10 mouse cellular contexts compared by ENCODE assay signal in genomic region chr1:39086273-39086672, GRCm38 (mm10).
A peak's percentile ranks its signal among the peaks of the same experiment; 100 is the strongest.
DNase-seq lines count a peak whose midpoint lies in the region; ATAC-seq and TF ChIP-seq lines count a peak whose summit lies in the region.
"Had no signal": no experiment of that assay in that cellular context is flagged by ENCODE, and none has a peak within 500 bp of the region (broad histone marks: within the 10 kb centered on the region; RNA-seq: fewer than 3 reads in every experiment).

No protein-coding gene starts in this region.

- no peak overlapping the region for H3K9ac ChIP-seq in embryonic facial prominence, embryonic 14.5 days (ENCODE audit: low read depth, low read length)
- H3K9ac ChIP-seq: limb, embryonic 12.5 days; neural tube, embryonic 12.5 days had no signal

- 0 out of 2 replicates have a peak, but pooled peaks cover 6% of the 10 kb centered on the region for H3K9me3 ChIP-seq in embryonic facial prominence, embryonic 14.5 days (ENCODE audit: control insufficient read depth, low read length)
- no peaks in the 10 kb centered on the region for H3K9me3 ChIP-seq in embryonic facial prominence, embryonic 10.5 days
- H3K9me3 ChIP-seq: limb, embryonic 12.5 days; neural tube, embryonic 12.5 days had no signal

- H3K27me3 ChIP-seq in embryonic facial prominence, embryonic 14.5 days (replicated peaks; ENCODE audit: control insufficient read depth, insufficient read depth, low read length) = no peaks in the 10 kb centered on the region
- H3K27me3 ChIP-seq in embryonic facial prominence, embryonic 10.5 days (replicated peaks; ENCODE audit: low read depth, poor library complexity, severe bottlenecking) = no peaks in the 10 kb centered on the region
- H3K27me3 ChIP-seq: limb, embryonic 12.5 days; neural tube, embryonic 12.5 days had no signal

- no peak for ATAC-seq in embryonic facial prominence, embryonic 14.5 days (ENCODE audit: low read depth)

- no peaks in the 10 kb centered on the region for H3K4me1 ChIP-seq in embryonic facial prominence, embryonic 14.5 days (ENCODE audit: control insufficient read depth, insufficient read depth, low read length)
- no peaks in the 10 kb centered on the region for H3K4me1 ChIP-seq in embryonic facial prominence, embryonic 10.5 days
- no peaks in the 10 kb centered on the region for H3K4me1 ChIP-seq in lung, adult 2 months (ENCODE audit: control insufficient read depth, insufficient read depth, low read length)
- H3K4me1 ChIP-seq: limb, embryonic 12.5 days; neural tube, embryonic 12.5 days had no signal

- no peak for TF ChIP-seq CTCF in lung, adult 2 months (IDR thresholded peaks at IDR 0.05; ENCODE audit: insufficient read depth, low read length)

- TF ChIP-seq POLR2A in lung, adult 2 months (IDR thresholded peaks at IDR 0.05; ENCODE audit: borderline replicate concordance, extremely low read depth, low read depth, low read length) = no peak

- 68% methylated on average over 11 of the region's 11 CpGs for WGBS in embryonic facial prominence, embryonic 14.5 days
- 85% methylated on average over 11 of the region's 11 CpGs for WGBS in embryonic facial prominence, embryonic 10.5 days
- WGBS in lung, adult 2 months = 59% methylated on average over 11 of the region's 11 CpGs

- DNase-seq in embryonic facial prominence, embryonic 14.5 days (ENCODE audit: low spot score) = peak; percentile 48
- no peak for DNase-seq in embryonic facial prominence, embryonic 10.5 days (ENCODE audit: low spot score)
- peak; percentile 21 to 48 for DNase-seq in lung, adult 18-20 months
- no peak for DNase-seq in lung, adult 2 months
- peak; percentile 50 to 57 for DNase-seq in heart, adult 9 months (ENCODE audit: low spot score in 2 of 2)
- peak; percentile 52 for DNase-seq in ovary, postnatal 36 days (ENCODE audit: low spot score)
- DNase-seq in urinary bladder, postnatal 10 days (ENCODE audit: low spot score) = no peak
- DNase-seq in thymus, postnatal 0 days (ENCODE audit: low spot score) = no peak

- H3K36me3 ChIP-seq in embryonic facial prominence, embryonic 14.5 days (ENCODE audit: control insufficient read depth, insufficient read depth, low read length) = no peaks in the 10 kb centered on the region
- H3K36me3 ChIP-seq in embryonic facial prominence, embryonic 10.5 days (replicated peaks) = no peaks in the 10 kb centered on the region
- H3K36me3 ChIP-seq: limb, embryonic 12.5 days; neural tube, embryonic 12.5 days had no signal

- H3K4me3 ChIP-seq in embryonic facial prominence, embryonic 14.5 days (ENCODE audit: low read depth, low read length) = no peak overlapping the region
- H3K4me3 ChIP-seq in embryonic facial prominence, embryonic 10.5 days = no peak overlapping the region
- H3K4me3 ChIP-seq in lung, adult 2 months (replicated peaks; ENCODE audit: extremely low read depth, low read depth, low read length) = no peak overlapping the region
- H3K4me3 ChIP-seq: limb, embryonic 12.5 days; neural tube, embryonic 12.5 days had no signal

- H3K4me2 ChIP-seq in embryonic facial prominence, embryonic 14.5 days (ENCODE audit: low read depth, low read length) = no peak overlapping the region
- H3K4me2 ChIP-seq: limb, embryonic 12.5 days; neural tube, embryonic 12.5 days had no signal

- H3K27ac ChIP-seq in embryonic facial prominence, embryonic 14.5 days (replicated peaks; ENCODE audit: low read depth, low read length) = no peak overlapping the region
- H3K27ac ChIP-seq in embryonic facial prominence, embryonic 10.5 days (replicated peaks) = no peak overlapping the region
- H3K27ac ChIP-seq: limb, embryonic 12.5 days; neural tube, embryonic 12.5 days had no signal

Comparison
In these comparisons a context has a peak if more than half of its experiments do, and no peak if none do; other contexts are left out.
1. DNase-seq: peak in embryonic facial prominence, embryonic 14.5 days (single experiment), lung, adult 18-20 months (2 of 2), heart, adult 9 months (2 of 2) and ovary, postnatal 36 days (single experiment); none in embryonic facial prominence, embryonic 10.5 days (single experiment), lung, adult 2 months (single experiment), urinary bladder, postnatal 10 days (single experiment) and thymus, postnatal 0 days (single experiment).